Mouse (Mus musculus): ENCODE results near the gene Tln1.

DNA sequence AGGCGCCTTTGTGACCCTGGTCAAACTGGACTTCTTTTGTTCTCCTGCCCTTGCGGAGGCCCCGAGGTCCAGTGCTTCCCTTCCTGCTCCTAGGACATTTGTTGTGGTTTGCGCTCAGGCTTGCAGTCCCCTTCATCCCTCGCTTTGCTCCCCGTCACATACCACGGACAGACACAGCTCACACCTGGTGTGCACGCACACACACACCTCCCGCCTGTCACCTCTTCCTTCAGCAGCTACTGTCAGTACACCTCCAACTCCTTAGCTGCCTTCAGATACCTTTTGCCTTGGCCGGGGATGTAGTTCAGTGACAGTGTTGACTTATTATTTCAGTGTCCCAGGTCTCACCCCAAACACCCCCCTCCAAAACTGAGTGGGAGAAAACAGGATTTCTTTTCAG is 23.2 kb upstream of the Tln1 start:
- TF ChIP-seq CTCF (IDR thresholded peaks at IDR 0.05; ENCODE audit: low read depth) (no peak), EP300 (IDR thresholded peaks at IDR 0.05; ENCODE audit: low read depth) (no peak)

All from liver, embryonic 14.5 days (tissue).